Mouse (Mus musculus): ENCODE measurements around the gene Helz.

Helz gene

DNA sequence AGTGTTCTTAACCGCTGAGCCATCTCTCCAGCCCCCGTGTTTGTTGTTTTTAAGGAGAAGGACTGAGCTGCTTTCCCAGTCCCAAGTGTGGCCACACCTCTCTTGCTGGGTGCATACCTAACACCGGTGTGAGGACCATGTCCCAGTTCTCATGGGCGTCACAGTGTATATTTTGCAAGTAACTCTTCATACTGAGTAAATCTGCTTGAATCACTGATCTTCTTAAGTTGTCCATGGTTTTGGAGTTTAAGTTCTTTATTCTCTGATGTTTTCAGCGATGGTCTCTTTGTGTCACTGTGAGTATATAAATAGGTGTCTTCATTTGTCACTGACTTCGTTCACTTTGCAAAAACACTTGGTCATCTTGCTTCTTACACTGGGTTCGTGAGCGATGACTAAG lies 126.9 kb downstream of the Helz start:
- DNase-seq (ENCODE audit: low read depth, low spot score) = no peak

DNA sequence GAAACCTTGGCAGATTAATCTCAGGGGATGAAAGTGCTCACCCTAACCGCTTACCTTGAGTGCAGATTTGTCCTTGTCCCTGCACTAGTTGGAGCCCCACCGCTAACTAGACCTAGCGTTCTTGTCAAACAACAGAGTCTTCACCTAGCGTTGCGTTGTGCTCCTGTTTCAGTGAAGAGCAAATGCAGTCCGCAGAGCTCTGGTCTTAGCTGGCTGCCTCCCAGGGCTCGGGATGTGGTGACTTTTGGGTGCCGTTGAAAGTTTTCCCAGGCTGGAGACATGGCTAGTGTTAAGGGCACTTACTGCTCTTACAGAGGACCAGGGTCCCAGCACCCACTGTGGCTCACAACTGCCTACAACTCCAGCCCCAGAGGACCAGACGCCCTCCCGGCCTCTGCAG lies 127.5 kb downstream of the Helz start:
- no peak for DNase-seq (ENCODE audit: low read depth, low spot score)

DNA sequence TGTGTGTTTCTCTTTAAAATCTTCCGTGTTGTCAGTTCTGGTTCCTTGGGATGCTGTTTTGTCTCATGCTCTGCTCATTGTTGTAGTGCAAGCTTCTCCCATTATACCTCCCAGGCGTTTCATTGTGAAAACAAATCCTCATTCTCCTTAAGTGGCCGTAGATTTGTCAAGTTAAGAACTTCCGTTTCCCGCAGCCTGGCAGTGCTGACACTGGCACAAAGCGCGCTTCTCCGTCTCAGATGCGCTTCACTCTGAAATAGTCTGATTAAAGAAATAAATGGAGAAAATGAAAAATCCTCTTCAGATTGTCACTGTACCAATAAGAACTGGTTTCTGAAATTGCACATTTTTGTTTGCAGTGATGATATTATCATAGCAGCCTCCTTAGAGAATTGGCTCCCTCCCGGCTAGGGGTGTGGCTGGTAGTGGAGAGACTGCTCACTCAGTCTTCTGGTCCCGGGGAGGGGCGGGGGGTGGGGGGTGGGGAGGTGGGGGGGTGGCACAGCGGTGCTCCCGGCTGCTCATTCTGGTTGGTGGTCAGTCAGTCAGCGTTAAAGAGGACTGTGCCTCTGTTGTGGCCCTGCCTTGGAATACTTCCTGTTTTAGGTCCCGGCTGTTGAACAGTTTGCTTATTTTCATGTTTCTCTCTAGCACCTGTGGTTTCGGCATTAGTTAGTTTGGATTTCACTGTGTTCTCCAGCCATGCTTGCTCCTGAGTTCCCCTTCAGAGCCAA lies 128.6 kb downstream of the Helz start:
- no peak for DNase-seq (ENCODE audit: low read depth, low spot score)

DNA sequence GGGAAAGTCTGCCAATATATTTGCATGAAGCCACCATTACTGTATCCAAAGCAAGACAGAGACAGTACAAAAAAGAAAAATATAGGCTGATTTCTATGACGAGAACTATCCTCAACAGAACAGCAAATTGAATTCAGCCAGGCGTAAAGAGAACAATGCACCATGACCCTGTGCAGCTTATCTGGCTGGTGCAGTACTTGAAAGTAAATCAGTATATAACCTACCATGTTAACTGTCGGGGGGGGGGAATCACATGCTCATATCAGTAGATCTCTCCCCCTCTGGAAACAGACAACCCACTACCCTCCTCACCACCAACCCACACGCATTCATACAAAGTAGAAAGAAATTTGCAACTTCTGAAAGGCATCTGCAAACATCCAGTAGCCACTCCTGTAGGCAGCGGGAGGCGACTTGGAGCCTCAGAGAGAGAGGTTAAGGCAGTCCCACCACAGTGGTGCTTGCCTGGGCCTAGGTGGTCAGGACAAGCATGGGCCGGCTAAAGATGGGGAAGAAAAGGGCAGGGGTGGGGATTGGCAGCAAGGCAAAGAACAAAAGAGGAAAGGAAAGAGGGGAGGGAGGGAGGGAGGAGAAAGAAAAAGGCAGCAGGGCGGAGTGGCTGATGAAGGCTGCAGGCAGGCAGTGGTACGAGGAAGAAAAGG lies 135.1 kb downstream of the Helz start:
- DNase-seq (ENCODE audit: low read depth, low spot score) = no peak

DNA sequence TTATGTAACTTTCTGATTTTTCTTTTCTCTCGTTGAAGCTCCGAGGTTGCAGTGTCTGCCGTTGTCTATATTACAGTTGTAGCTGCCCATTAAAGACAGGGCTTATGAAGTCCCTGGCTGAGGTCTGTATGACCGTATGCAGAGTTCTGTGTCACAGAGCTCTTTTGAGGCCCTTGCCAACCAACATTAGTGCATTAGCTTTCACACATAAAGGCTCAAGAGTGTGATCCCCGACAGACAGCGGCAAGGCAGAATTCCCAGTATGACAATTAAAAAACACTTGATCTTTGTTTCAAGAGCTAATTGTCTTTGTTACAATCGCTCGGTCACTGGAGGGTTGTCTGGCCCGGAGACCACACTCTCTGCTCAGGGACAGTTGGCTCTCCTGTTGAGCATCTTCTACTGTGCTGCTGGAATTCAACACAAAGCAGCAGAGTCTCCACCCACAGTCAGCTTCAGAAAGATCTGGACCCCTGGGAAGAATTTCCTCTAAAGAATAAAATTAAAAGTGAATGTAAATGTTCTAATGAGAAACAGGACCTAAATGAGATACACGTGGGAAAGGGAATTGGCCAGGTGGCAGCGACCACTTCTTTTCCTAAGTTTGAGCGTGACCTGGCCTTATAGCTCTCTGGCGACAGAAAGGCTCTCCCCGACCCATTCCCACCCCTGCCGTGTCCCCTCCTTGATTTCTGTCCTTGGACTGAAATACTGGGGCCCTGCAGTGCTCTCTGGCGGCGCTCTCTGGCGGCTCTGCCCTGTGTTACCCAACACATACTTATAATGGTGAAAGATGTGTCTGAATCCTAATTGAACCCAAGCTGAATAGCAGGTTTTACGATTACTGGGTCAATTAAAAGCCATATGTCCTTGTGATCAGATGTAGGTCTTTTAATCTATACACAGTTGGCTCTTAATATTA lies 136.1 kb downstream of the Helz start:
- peak; percentile 65 for DNase-seq (ENCODE audit: low read depth, low spot score)

DNA sequence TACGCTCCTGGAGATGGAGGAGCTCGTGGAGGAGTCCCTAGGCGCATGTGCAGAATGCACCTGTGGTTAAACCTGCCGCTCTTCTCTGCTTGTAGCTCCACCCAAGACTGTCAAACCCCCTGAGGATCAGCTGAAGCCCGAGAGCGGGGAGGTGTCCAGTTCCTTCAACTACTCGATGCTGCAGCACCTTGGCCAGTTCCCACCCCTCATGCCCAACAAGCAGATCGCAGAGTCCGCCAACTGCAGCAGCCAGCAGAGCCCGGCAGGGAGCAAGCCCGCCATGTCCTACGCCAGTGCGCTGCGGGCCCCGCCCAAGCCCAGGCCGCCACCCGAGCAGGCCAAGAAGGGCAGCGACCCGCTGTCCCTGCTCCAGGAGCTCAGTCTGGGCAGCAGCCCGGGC lies 138.6 kb downstream of the Helz start:
- peak; percentile 88 for DNase-seq (ENCODE audit: low read depth, low spot score)

DNA sequence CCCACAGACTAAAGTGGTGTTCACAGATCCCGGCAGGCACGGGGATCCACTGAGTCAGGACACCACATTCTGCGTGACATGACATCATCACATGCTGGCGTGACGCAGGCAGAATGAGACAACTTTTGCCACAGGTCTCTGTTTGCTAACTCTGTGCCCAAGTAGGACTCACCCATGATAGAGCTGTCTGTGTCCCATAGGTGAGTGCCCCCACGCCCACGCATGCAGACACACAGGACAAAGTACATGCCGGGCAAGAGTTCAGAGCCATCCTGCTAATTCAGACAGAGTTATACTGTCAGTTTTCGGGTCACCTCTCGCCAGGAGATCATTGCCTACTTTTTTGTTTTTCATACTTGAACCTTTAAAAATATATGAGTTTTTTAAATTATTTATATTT lies 140.8 kb downstream of the Helz start:
- no peak for DNase-seq (ENCODE audit: low read depth, low spot score)

DNA sequence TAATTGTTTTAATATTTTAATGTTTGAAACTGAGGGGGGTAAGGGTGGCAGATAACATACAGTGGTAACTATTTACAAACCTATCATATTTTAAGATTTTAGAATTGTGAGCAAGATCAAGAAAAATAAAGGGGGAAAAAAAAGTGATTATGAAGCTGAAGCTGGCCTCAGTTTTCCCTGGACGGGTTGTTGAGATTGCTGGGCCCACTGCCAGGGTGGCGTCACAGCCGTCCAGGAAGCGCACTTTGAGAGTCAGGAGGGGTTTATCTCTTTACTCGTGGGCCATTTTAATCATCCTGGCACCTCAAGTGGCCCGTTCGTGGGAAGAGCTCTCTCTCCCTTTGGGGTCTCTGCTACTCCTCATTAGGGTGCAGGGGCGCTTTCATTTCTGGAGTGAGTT lies 143.8 kb downstream of the Helz start:
- DNase-seq (ENCODE audit: low read depth, low spot score) = no peak

DNA sequence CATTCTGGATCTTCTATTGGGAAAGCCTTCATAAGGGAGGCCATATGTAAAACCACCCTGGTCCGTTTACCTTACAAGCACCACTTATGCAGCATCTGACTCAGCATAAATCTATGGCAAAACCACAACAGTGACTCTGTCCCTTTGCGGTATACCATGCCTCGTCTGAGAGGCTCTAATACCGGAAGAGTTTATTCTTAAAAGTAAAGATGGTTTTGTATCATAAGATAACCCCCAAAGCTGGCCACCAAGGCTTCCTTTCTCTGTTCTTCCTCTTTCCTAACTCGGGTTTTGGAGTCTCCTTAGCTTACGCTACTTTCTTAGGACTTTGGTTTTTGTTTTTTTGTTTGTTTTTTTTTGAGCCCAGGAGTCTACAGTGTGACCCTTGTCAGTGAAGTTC lies 145.6 kb downstream of the Helz start:
- no peak for DNase-seq (ENCODE audit: low read depth, low spot score)

DNA sequence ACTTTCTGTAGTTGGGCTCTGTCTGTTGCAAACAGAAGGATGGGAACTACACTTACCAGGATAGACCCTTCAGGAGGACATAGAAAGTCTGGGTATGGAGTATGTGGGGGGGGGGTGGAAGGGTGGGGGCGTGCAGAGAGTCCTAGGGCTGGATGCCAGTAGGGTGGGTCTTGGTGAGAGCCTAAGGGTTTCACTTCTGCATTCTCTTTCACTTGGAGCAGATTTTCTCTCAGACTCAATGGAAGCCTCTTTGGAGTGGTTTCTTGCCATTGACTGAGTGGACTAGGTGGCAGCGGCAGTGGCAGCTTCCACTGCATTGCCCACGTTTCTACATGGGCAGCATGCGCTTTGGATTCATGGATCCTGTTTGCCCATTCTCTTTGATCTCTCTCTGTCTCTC lies 152.2 kb downstream of the Helz start:
- DNase-seq (ENCODE audit: low read depth, low spot score) = no peak

DNA sequence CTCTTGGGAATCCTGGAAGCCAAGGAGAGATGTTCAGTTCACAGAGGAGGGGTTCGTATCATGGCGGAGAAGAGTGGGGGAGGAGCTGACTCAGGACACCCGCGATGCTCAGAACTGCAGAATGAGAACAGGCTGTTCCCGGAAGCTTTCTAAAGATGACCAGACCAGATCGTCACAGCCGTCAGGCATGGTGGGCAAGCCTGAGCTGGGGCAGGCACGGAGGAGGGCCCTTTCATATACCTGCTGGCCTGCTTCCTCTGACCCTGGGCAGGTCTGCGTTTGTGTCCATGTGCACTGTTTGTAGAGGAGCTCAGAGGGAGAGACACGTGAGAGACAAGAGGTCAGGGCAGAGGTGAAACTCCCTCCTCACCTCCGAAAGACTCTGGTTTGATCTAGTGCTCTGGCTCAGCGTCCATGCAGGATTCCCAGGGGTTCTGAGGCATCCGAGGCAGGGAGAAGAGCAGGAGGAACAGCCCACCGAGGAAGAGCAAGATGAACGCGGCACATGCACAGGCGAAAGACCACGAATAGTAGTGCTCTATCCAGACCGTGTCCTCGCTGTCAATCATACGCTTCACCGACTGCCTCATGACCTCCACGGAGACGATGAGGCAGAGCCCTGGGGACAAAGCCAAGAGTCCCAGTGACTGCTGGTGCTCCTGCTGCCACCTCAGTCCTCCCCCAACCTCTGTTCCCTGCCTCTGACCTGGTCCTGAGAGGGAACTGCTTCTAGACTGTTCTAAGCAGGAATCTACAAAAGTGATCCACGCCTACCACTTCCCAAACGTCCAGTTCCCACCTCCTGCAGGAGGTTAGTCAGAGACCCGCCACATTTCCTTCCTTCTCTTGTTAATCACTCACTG lies 155.8 kb downstream of the Helz start:
- DNase-seq (ENCODE audit: low read depth, low spot score) = no peak

DNA sequence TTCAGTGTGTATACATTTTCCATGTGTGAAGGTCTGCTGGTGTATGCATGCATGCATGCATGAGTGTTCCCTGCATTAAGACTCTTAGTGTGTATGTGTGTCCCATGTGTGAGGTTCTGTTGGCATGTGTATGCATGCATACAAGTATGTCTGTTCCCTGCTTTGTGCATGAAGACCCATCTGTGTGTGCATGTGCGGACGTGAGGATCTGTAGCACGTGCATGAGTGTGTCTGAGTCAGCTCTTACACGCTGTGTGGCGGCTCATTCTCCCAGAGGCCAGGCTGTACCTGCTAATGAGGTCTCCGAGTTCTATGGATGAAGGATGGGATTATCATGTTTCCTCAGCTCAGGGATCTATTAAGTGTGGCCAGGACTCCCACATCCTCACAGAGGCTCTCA lies 157.3 kb downstream of the Helz start:
- DNase-seq (ENCODE audit: low read depth, low spot score) = no peak

DNA sequence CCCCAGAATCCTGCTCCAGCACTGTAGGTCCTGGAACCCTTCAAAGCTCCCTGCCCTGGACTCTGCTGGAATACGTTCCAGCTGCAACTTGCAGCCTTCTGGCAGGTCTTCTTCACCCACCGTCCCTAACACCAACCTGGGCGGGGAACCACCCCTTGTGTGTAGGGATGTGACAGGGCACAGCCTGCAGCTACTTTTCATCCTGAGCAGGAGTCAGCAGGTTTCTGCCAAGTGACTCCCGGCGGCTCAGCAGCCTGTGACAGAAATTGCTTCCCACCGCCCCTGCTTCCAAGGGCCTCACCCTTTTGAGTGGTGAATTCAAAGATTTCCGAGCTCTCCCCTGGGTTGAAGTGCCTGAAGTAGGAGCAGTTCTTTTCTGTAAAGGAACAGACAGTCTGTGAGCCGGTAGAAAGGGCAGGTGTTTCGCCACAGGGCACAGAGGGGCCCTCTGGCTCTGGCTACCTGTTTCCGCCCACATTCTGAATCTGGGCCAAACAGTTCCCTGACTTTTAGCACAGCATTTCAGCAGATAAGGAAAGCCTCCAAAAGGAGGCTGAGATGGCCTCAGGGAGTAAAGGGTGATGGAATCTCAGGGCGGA lies 157.8 kb downstream of the Helz start:
- DNase-seq (ENCODE audit: low read depth, low spot score) = no peak

DNA sequence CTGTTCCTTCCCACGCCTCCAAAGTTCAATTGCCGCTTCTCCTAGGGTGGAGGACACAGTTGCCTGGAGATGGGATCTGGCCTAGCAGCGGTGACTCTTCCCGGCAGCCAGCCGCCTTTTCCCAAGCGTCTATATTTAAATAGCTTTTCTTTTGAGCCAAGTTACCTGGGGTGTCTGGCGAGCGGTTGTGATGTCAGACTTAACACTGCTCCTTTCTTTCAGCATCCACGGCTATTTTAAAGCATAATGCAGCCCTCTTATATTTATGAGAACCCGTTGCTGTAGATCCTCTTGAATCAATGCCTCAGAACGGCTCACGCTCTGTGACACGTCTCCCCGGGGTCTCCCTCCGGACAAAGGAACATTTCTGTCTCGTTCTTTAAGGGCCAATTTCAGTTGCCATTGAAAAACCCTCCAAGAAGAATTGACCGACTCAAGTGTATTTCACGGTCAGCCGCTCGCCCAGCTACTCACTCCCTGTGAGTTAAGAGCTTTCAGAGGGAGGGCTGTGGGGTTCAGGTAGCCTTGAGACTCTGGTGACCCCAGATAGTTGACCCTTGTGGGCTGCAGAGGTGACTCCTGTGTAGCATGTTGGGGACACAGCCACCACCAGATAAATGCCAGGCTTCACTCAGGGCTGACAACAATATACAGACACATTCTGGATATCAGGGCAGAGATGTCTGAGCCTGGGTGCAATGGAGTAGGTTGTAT lies 160.3 kb downstream of the Helz start:
- DNase-seq (ENCODE audit: low read depth, low spot score) = peak; percentile 32

DNA sequence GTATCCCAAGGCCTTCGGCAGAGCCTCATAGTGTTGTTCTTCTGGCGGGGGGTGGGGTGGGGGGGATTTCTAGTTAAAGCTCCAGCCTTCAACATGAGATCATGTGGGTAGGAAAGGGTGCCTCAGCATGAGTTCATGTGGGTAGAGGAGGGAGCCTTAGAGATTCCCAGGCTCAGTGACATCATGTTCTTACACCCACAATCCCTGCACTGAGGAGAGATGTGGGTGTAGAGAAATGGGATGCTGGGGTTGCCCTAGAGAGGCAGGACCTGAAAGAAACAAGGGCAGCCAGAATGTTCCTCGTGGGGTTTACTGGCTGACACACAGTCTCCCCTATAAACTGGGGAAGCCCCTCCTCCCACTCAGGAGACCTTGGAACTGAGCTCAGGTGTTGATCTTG lies 162.6 kb downstream of the Helz start:
- no peak for DNase-seq (ENCODE audit: low read depth, low spot score)

DNA sequence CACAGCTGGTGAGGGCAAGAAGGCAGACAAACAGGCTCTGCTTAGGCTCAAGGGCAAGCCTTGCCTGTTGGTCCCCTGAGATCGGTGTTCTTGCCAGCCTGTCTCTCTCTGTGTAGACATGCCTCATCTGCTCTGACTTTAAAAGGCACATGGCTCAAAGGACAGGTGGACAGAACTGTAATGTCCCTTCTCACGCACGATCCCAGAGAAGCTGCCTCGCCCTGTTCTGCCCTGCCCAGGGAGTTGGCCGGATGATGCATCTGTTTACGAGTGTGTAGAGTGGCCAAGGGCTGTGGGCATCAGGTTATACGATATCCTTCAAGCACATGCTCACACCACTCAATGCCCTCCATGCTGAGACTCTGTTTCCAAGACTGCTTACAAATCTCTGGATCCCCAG lies 166.6 kb downstream of the Helz start:
- no peak for DNase-seq (ENCODE audit: low read depth, low spot score)

DNA sequence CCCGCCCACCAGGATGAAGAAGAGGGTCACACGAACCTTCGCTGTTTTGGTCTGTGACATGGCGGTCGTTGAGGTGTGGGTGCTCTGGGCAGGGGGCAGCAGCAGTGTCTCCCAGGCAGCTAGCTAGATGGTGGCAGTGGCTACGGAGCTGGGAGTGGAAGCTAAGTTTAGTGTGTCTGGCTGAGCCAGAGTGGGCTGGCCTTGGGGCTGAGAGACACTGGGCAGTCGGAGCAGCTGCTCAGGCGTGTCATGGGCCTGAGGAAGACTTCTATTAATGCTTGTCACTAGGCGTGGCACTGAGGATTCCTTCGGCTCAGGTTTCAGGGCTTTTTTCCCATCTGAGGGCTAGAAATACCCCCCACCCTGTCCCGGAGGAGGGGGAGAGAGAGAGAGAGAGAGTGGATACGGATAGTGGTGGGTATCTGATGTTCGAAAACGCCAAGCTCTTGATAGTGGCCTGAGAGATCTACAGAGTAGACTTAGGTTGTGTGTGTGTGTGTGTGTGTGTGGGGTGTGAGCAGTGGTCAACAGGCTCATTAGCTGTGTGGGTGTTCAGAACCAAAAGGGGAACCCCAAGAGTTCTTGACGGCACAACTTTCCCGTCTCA lies 168.7 kb downstream of the Helz start, which contains the start of gene Cacng1:
Gene Cacng1, minus strand, starts transcription at position 191 of the 607 bp plus-strand sequence.
- peak; percentile 29 for DNase-seq (ENCODE audit: low read depth, low spot score)

DNA sequence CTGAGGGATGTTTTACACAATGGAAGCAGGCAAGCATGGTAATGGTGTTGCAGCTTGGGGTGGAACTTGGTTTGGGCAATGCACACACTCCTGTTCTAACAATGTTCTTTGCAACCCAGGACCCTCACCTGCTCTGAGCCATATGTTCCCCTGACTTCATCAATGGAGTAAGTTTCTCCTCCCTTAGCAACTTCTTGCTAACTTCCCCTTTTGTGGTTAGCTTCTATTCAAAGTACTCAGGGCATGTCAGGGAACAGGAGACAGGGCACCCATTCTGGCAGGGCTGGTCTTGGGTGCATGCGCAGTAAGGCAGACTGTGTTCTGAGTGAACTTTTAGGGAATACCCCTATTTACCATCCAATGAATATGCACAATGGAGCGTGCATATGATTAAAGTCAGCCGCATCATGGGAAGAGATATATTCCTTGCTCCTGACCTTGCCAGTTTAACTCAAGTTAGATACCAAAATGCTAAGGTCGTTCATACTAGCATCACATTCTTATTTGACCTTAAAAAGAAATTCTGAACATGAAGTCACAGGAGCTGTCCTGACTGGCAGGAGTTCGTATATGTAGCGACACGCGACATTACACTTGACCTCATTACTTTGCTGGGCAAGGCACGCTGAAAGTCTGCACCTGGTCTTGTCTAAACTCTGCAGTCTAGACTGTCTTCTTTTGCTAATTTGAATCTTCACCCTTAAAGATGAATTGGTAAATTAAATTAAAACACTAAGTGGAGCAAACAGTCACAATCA lies 172.7 kb downstream of the Helz start:
- no peak for DNase-seq (ENCODE audit: low read depth, low spot score)

DNA sequence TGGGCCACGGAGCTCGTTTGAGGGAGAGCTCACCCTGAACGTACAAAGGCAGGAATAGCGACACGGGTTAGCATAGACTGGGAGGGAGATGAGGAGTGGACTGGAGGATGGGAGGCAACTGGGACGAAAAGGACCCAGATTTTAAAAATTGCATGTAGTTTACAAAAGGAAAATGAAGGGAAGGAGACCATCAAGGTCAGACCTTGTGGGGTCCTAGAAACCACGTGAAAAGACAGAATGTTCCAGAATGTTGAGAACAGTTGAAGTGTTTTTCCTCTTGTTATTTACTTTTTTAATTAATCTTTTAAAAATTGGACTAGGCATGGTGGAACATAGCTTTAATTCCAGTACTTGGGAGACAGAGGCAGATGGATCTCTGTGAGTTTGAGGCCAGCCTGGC lies 173.3 kb downstream of the Helz start:
- no peak for DNase-seq (ENCODE audit: low read depth, low spot score)

Measured in R1 (cell line).